Mouse (Mus musculus) layer of hippocampus, adult 11-12 months (tissue): ENCODE measurements around the gene Prl7d1.
"Not testable (repeated sequence)": the region's sequence is repeated elsewhere in the genome, so short reads cannot be mapped to it uniquely, and the experiment has no call there.

Source experiments
- DNase-seq: peaks from one replicate; pipeline ENCODE4 v3.0.0; 2022; ENCODE audit warnings: low spot score

Gene Prl7d1

DNA sequence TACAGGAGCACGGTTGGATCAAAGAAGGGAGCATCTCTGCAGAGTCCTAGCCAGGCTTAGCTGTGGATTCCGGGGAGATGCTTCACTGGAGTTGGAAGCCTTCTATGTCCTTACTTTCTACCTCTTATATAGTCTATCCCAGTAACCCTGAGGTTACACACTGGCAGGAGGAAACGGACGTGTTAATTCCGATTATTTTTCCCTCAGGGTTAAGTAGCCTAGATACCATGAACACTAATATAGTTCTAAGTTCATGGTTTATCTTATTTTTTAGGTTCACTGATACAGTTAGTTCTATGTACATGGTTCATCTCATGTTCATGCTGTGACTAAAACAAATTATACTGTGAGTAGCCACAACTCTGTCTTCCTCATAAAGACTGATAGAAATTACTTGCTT, at the start of gene Prl7d1:
TSS of gene Prl7d1 (minus strand) at position 101 of the 400 bp plus-strand sequence.
- no peak for DNase-seq

DNA sequence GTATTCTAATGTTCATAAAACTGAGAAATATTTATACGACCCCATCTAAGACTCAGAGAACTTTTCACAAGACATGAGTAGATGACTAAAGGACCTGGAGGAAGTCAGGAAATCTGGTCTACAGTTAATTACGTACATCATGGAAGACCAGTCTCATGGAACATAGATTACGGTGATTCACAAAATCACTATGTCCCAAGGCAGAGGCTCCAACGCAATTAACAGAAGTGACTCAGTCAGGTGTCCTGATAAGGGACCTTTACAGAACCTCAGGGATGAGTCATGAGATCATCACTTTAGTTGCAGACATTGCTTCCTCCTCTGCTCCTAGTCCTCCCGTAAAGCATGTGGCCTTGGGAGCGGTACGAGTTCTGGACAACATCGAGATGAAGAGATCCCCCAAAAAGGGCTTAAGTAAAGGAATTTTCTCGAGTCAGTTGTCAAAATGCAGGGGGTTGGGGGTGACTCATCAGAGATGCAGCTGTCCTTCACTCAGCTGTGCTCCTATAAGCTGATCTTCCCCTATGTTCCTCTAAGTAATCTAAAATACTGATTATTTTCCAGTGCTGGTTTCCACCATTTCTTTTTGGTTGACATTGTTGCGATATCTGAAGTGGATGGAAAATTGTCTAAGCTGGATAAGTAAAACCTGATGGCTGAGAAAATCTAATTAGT, 18.1 kb upstream of the Prl7d1 start:
- no peak for DNase-seq

DNA sequence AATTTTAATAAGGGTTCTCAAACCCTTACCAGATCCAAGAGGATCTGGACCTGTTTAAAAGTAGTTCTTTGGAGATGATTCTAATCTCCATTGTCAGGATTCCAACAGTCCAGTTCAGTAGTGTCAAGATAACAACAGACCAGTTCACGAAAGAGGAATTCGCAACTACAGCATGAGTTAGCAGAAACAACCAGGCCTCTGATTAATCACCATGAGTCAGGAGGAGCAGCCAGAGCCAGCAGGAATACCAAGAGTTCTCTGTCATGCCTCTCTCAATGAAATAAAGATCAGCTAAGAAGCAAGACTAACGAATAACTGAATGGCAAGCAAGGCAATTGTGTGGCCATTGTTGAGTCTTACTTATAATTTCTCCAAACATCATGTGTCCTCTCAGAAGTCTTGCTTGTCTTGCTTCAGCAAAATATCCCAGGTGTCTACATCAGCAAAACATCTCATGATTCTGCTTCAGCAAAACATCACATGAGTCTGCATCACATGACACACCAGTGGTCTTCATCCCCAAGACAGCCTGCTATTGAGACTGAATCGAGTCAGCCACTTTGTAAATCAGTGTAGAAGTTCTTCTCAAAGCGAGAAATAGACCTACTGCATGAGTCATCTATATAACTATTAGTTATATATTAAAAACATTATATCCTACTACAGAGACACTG, 13.9 kb upstream of the Prl7d1 start:
- not testable (repeated sequence) for DNase-seq

DNA sequence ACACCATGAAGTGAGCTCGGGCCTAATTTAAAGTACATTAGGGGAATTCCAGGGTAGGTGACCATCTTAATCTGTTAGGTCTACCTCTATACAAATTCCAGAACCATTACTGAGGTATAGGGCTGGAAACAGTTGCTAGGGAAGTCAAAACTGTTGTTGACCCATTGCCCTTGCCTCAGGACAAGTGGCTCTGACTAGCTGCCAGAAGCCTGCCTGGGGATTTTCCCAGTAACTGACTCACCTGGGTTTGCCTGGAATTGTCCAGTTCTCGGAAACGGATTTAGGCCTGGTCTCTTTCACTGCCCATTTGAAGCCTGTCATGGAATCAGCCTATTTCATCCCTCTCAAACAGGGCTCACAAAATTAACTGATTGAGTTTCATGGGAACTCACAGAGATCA, 8.5 kb upstream of the Prl7d1 start:
- DNase-seq = not testable (repeated sequence)

DNA sequence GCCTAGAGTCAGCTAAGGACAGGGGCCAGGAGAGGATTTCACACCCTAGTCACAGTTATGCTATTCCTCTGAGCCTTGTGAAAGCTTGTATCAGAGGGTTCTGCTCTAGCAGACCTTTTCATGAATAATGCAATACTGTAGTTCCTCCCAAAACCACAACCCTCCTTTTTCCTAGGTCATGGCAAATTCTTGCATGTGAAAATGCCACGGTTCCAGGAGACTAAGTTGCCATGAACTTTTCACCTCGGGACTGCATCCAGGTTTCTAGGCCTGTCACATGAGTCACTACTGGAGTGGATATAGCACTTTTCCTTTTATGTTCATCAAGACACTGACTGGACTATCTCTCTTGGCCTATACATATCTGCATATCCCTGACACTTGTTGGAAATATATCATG, 10.0 kb downstream of the Prl7d1 start:
- no peak for DNase-seq

DNA sequence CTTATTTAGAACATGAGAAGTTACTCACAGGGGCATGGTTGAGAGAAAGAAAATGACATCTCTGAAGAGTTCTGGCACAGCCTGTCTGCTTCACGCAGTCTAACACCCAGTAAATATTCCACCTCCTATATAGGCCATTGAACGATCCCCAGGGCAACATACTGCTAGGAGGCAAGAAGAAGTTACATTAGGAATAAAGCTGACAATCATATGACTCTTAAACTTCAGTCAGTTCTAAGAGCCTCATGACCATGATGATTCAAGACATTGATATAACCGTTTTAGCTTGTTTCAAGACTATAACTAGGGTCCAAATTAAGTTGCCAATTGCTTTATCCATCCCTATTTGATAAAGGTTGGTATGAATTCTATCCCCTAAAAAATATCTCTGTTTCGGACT, 48.6 kb downstream of the Prl7d1 start, which contains the start of gene Prl7a2:
TSS of gene Prl7a2 (minus strand) at position 101 of the 400 bp plus-strand sequence.
- DNase-seq = no peak

DNA sequence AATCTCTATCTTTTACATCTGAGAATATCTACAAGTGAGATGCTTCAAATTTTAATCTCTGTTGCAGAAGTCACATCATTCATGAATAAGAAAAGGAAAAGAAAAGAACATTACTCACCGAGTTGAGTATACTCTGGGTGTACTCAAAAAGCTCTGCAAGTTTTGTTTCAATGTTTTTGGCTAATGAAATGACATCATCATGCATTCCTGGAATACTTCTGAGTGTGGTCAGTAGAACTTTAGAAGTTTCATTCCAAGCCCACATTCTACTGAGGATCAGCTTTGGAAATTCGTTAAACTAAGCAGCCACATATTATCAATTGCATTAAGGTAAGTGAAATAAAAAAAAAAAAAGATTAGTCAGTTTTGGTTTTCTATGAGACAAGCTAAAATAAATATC, 55.8 kb downstream of the Prl7d1 start:
- no peak for DNase-seq
